Mouse (Mus musculus): Measurements from ENCODE around the gene Zbtb43. TPM values are rescaled to one million over a fixed set of nuclear protein-coding genes. Genes with fewer than 3 reads are reported as not detected.

The Zbtb43 gene
- polyA plus RNA-seq, 1 experiment from 2014 or later: 13.9 TPM

DNA sequence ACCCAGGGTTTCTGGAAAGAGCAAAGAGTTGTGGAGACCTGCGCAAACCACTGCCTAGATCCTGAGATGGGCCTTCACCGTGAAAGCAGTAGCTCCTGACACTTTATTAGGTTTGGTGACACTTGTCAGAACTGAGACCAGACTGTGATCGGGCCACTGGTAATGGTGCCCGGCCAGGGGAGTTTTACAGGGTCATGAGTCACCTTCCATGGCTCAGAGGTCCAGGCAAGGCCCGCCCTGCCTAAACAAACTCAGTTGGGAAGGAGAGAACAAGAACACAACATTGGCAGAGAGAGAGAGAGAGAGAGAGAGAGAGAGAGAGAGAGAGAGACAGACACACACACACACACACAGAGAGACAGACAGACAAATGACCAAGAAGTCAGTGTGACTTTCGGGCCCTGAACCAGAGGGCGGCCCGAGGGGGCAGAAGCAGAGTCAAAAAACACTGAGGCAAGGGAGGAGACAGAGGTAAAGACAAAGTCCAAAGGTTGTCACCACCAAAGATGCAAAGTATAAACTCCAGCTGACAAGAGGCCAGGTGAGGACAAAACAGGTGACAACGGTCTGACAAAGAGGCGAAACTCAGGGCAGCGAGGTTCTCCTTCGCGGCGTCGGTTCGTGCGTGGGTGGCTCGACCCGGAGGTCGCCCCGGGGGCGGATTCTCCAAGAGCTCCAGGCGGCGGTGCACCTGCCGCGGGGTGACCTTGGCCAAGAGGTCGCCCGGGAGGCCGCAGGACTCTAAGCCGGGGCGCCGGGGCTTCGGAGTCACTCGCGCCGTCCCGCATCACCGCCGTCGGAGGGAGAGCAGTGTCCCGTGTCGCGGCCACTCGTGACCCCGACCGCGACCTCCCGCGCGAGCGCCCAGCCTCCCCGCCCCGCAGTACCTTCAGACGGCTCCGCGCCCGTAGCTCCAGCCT lies 553 bp downstream of the Zbtb43 start:
- Histone ChIP-seq H3K9me3 (replicated peaks; ENCODE audit: low read length) (no peaks in the 10 kb centered on the region), H3K4me2 (ENCODE audit: low read length) (peak overlapping the region; percentile 77), H3K27me3 (ENCODE audit: insufficient read depth, low read length) (no peaks in the 10 kb centered on the region), H3K9ac (ENCODE audit: low read depth, low read length) (peak overlapping the region; percentile 95), H3K27ac (peak overlapping the region; percentile 91), H3K4me1 (replicated peaks; ENCODE audit: insufficient read depth, low read length) (0 out of 2 replicates have a peak, but pooled peaks cover 8% of the 10 kb centered on the region), H3K4me3 (replicated peaks; ENCODE audit: low read depth, low read length) (peak overlapping the region; percentile 92), H3K36me3 (ENCODE audit: insufficient read depth, low read length) (peaks cover 11% of the 10 kb centered on the region; the same call in 1 of the 2 replicates)
- peak; percentile 58 for ATAC-seq (replicated peaks; ENCODE audit: low FRiP score, low read depth)
- WGBS: 3% methylated on average over 44 of the region's 57 CpGs
- TF ChIP-seq CTCF (IDR thresholded peaks at IDR 0.05; ENCODE audit: low read depth): no peak
- DNase-seq (ENCODE audit: low spot score): peak; percentile 24

DNA sequence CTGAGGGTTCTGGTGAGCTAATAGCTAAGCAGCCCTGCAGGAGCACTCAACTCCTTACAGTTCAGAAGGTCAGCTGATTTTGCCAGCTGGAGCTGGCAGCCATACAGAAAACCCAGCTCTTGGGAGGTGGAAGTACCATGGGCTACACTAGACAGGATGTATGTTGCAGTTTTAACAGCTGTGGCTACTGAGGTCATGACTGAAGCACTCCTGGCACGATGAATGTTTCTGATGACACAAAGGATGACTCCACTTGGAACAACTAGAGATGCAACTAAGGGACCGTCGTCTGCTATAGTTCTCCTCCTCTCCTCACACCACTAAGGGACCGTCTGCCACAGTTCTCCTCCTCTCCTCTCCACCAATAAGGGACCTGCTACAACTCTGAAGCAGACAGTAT lies 2.4 kb downstream of the Zbtb43 start:
- WGBS: 66% methylated on average over 4 of the region's 4 CpGs
- Histone ChIP-seq H3K4me1 (replicated peaks; ENCODE audit: insufficient read depth, low read length) (0 out of 2 replicates have a peak, but pooled peaks cover 8% of the 10 kb centered on the region), H3K27ac (no peak overlapping the region), H3K9ac (ENCODE audit: low read depth, low read length) (no peak overlapping the region), H3K4me2 (ENCODE audit: low read length) (no peak overlapping the region), H3K27me3 (ENCODE audit: insufficient read depth, low read length) (no peaks in the 10 kb centered on the region), H3K9me3 (replicated peaks; ENCODE audit: low read length) (no peaks in the 10 kb centered on the region), H3K4me3 (replicated peaks; ENCODE audit: low read depth, low read length) (no peak overlapping the region), H3K36me3 (ENCODE audit: insufficient read depth, low read length) (peaks cover 21% of the 10 kb centered on the region; the same call in 1 of the 2 replicates)
- no peak for ATAC-seq (replicated peaks; ENCODE audit: low FRiP score, low read depth)
- DNase-seq (ENCODE audit: low spot score): peak; percentile 24
- no peak for TF ChIP-seq CTCF (IDR thresholded peaks at IDR 0.05; ENCODE audit: low read depth)

DNA sequence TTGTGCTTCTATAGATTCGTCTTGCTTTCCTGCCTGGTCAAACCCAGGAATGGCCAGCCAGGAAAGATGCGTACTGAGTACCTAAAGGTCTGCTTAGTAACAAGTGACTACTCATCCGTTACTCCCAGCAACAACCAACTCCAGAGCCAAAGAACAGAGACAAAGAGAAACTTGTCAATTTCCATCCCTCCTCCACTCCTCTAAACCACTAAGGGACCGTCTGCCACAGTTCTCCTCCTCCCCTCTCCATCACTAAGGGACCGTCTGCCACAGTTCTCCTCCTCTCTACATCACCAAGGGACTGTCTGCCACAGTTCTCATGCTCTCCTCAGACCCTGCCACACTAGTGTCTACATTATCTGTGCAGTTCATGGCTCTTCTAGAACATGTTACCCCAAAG lies 3.1 kb downstream of the Zbtb43 start:
- Histone ChIP-seq H3K27ac (no peak overlapping the region), H3K27me3 (ENCODE audit: insufficient read depth, low read length) (no peaks in the 10 kb centered on the region), H3K4me3 (replicated peaks; ENCODE audit: low read depth, low read length) (no peak overlapping the region), H3K36me3 (ENCODE audit: insufficient read depth, low read length) (peaks cover 25% of the 10 kb centered on the region; the same call in 1 of the 2 replicates), H3K4me1 (replicated peaks; ENCODE audit: insufficient read depth, low read length) (0 out of 2 replicates have a peak, but pooled peaks cover 8% of the 10 kb centered on the region), H3K9ac (ENCODE audit: low read depth, low read length) (no peak overlapping the region), H3K4me2 (ENCODE audit: low read length) (no peak overlapping the region), H3K9me3 (replicated peaks; ENCODE audit: low read length) (no peaks in the 10 kb centered on the region)
- WGBS: 65% methylated on average over 5 of the region's 5 CpGs
- DNase-seq (ENCODE audit: low spot score): no peak
- no peak for ATAC-seq (replicated peaks; ENCODE audit: low FRiP score, low read depth)
- TF ChIP-seq CTCF (IDR thresholded peaks at IDR 0.05; ENCODE audit: low read depth): no peak

DNA sequence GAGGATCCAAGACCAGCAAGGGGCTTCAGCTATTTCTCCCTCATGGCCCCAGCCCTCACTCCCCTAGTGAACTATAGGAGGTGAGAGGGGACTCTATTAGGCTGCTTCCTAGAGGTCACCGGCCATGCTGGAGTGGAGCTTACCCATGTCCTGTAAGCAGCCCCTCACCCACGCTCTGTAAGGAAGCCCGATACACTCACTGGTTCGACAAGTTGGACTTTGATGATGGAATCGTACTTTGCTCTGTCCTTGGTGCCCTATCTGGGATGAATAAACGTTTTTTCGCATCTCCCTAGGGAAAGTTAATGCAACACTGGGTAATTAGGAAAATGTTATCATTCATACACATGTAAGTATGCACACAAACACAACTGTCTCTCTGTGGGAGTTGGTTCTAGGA lies 6.3 kb downstream of the Zbtb43 start:
- Histone ChIP-seq H3K4me1 (replicated peaks; ENCODE audit: insufficient read depth, low read length) (0 out of 2 replicates have a peak, but pooled peaks cover 3% of the 10 kb centered on the region), H3K27me3 (ENCODE audit: insufficient read depth, low read length) (no peaks in the 10 kb centered on the region), H3K27ac (no peak overlapping the region), H3K4me3 (replicated peaks; ENCODE audit: low read depth, low read length) (no peak overlapping the region), H3K4me2 (ENCODE audit: low read length) (no peak overlapping the region), H3K9me3 (replicated peaks; ENCODE audit: low read length) (no peaks in the 10 kb centered on the region), H3K9ac (ENCODE audit: low read depth, low read length) (no peak overlapping the region), H3K36me3 (ENCODE audit: insufficient read depth, low read length) (peaks cover 25% of the 10 kb centered on the region; the same call in 1 of the 2 replicates)
- WGBS: 86% methylated on average over 7 of the region's 7 CpGs
- DNase-seq (ENCODE audit: low spot score): no peak
- no peak for TF ChIP-seq CTCF (IDR thresholded peaks at IDR 0.05; ENCODE audit: low read depth)
- no peak for ATAC-seq (replicated peaks; ENCODE audit: low FRiP score, low read depth)

DNA sequence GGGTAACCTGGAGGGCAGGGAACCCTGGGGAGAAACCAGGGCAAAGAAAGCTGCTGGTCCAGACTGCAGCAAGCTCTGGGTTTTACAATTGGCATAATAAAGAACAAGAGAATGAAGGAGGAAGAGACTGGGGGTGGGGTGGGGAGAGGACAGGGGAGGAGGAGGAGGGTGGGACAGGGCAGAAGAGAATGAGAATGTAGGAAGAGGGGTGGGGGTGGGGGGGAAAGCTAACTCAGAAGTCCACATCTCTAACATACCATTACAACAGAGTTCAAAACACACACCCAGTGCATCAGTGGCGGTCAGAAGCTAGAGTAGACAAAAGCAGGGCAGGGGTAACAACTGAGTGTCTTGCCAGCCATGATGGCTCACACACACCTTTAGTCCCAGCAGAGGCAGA lies 7.3 kb downstream of the Zbtb43 start:
- no peak for ATAC-seq (replicated peaks; ENCODE audit: low FRiP score, low read depth)
- 0 out of 2 replicates have a peak, but pooled peaks cover 3% of the 10 kb centered on the region for H3K4me1 ChIP-seq (replicated peaks; ENCODE audit: insufficient read depth, low read length)
- H3K27me3 ChIP-seq (ENCODE audit: insufficient read depth, low read length): no peaks in the 10 kb centered on the region
- H3K36me3 ChIP-seq (ENCODE audit: insufficient read depth, low read length): peaks cover 25% of the 10 kb centered on the region; the same call in 1 of the 2 replicates
- WGBS: 92% methylated on average over 1 of the region's 1 CpGs
- TF ChIP-seq CTCF (IDR thresholded peaks at IDR 0.05; ENCODE audit: low read depth): no peak
- no peak overlapping the region for H3K27ac ChIP-seq
- H3K4me2 ChIP-seq (ENCODE audit: low read length): no peak overlapping the region
- no peak for DNase-seq (ENCODE audit: low spot score)
- H3K4me3 ChIP-seq (replicated peaks; ENCODE audit: low read depth, low read length): no peak overlapping the region
- no peak overlapping the region for H3K9ac ChIP-seq (ENCODE audit: low read depth, low read length)
- H3K9me3 ChIP-seq (replicated peaks; ENCODE audit: low read length): no peaks in the 10 kb centered on the region

DNA sequence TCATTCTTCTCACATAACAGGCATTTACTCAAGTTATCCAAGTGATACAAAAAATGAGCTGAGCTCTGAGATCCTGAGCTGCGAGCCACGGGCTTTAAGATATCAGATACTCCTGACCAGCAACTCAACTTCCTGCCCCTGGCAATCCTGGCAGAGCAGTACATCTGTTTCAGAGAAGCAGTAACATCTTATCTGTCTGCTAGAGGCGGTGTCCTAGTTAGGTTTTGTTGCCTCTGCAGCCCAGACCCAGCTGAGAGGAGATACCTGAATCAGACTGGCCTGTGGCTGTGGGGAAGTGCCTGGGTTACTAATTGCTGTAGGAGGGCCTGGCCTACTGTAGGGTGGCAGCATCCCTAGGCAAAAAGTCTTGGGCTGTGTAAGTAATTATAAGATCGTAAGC lies 8.7 kb downstream of the Zbtb43 start:
- no peak overlapping the region for H3K4me2 ChIP-seq (ENCODE audit: low read length)
- H3K27ac ChIP-seq: no peak overlapping the region
- H3K4me3 ChIP-seq (replicated peaks; ENCODE audit: low read depth, low read length): no peak overlapping the region
- ATAC-seq (replicated peaks; ENCODE audit: low FRiP score, low read depth) (no peak), DNase-seq (ENCODE audit: low spot score) (no peak)
- TF ChIP-seq CTCF (IDR thresholded peaks at IDR 0.05; ENCODE audit: low read depth): no peak
- no peaks in the 10 kb centered on the region for H3K27me3 ChIP-seq (ENCODE audit: insufficient read depth, low read length)
- H3K4me1 ChIP-seq (replicated peaks; ENCODE audit: insufficient read depth, low read length): no peaks in the 10 kb centered on the region
- 68% methylated on average over 4 of the region's 4 CpGs for WGBS
- no peaks in the 10 kb centered on the region for H3K9me3 ChIP-seq (replicated peaks; ENCODE audit: low read length)
- peaks cover 31% of the 10 kb centered on the region for H3K36me3 ChIP-seq (ENCODE audit: insufficient read depth, low read length)
- H3K9ac ChIP-seq (ENCODE audit: low read depth, low read length): no peak overlapping the region

Measured in kidney, postnatal 0 days (tissue).